Mouse (Mus musculus) forelimb bud, embryonic 11.5 days (tissue): ENCODE measurements around the gene 4930447C04Rik.

ENCODE experiments used
- DNase-seq: peaks from one replicate; pipeline ENCODE4 v3.0.0-alpha.2; 2012; ENCODE audit warnings: low read depth, low spot score

Gene 4930447C04Rik

GRCm38 (mm10) chr12:72940071-72940821 is at the start of gene 4930447C04Rik:
Gene 4930447C04Rik, minus strand, starts transcription at chr12:72940774.
- no peak for DNase-seq

GRCm38 (mm10) chr12:72983071-72983857 is 42.7 kb upstream of the 4930447C04Rik start:
- DNase-seq = no peak

- DNase-seq = no peak
These were observed 42.0 kb upstream of the 4930447C04Rik start for GRCm38 (mm10) chr12:72982616-72983015.

- no peak for DNase-seq
These were observed 38.7 kb upstream of the 4930447C04Rik start for GRCm38 (mm10) chr12:72979236-72979635.

- DNase-seq = no peak
These were observed 37.3 kb upstream of the 4930447C04Rik start for GRCm38 (mm10) chr12:72977851-72978250.

GRCm38 (mm10) chr12:72976718-72977117 is 36.1 kb upstream of the 4930447C04Rik start:
- peak; percentile 78 for DNase-seq

- peak; percentile 20 for DNase-seq
These were observed 35.6 kb upstream of the 4930447C04Rik start for GRCm38 (mm10) chr12:72976172-72976571.

GRCm38 (mm10) chr12:72973161-72973560 is 32.6 kb upstream of the 4930447C04Rik start:
- DNase-seq = peak; percentile 49

GRCm38 (mm10) chr12:72970620-72971019 is 30.0 kb upstream of the 4930447C04Rik start:
- no peak for DNase-seq

GRCm38 (mm10) chr12:72967541-72967940 is 27.0 kb upstream of the 4930447C04Rik start:
- DNase-seq = no peak

GRCm38 (mm10) chr12:72962761-72963160 is 22.2 kb upstream of the 4930447C04Rik start:
- DNase-seq = no peak

- DNase-seq = no peak
These were observed 17.9 kb upstream of the 4930447C04Rik start for GRCm38 (mm10) chr12:72958446-72958845.

- DNase-seq = no peak
These were observed 17.4 kb upstream of the 4930447C04Rik start for GRCm38 (mm10) chr12:72957829-72958424.

GRCm38 (mm10) chr12:72954906-72955305 is 14.3 kb upstream of the 4930447C04Rik start:
- no peak for DNase-seq

GRCm38 (mm10) chr12:72953858-72954257 is 13.3 kb upstream of the 4930447C04Rik start:
- no peak for DNase-seq

- DNase-seq = no peak
These were observed 12.5 kb upstream of the 4930447C04Rik start for GRCm38 (mm10) chr12:72953089-72953488.

GRCm38 (mm10) chr12:72947335-72947734 is 6.8 kb upstream of the 4930447C04Rik start:
- DNase-seq = no peak

- DNase-seq = no peak
These were observed 6.2 kb upstream of the 4930447C04Rik start for GRCm38 (mm10) chr12:72946805-72947204.

GRCm38 (mm10) chr12:72946064-72946395 is 5.5 kb upstream of the 4930447C04Rik start:
- no peak for DNase-seq

- DNase-seq = no peak
These were observed 4.9 kb upstream of the 4930447C04Rik start for GRCm38 (mm10) chr12:72945301-72946063.

- no peak for DNase-seq
These were observed 4.0 kb upstream of the 4930447C04Rik start for GRCm38 (mm10) chr12:72944411-72945225.
